Mouse (Mus musculus): ENCODE results near the gene Pigq. TPM values are rescaled to one million over a fixed set of nuclear protein-coding genes. Genes with fewer than 3 reads are reported as not detected.

Pigq gene
- polyA plus RNA-seq, 1 experiment, result 117 TPM

GRCm38 (mm10) chr17:25970954-25971707 lies 26.4 kb upstream of the Pigq start:
- TF ChIP-seq CTCF (IDR thresholded peaks at IDR 0.05; ENCODE audit: borderline replicate concordance, extremely low read depth, insufficient read depth, insufficient read length) (no peak), POLR2A (IDR thresholded peaks at IDR 0.05; ENCODE audit: borderline replicate concordance, extremely low read depth, insufficient read depth, insufficient read length, poor library complexity, severe bottlenecking) (no peak)
- no peak for DNase-seq (ENCODE audit: low read depth)

GRCm38 (mm10) chr17:25970448-25970847 lies 25.7 kb upstream of the Pigq start:
- peak; percentile 37 for DNase-seq (ENCODE audit: low read depth)
- TF ChIP-seq POLR2A (IDR thresholded peaks at IDR 0.05; ENCODE audit: borderline replicate concordance, extremely low read depth, insufficient read depth, insufficient read length, poor library complexity, severe bottlenecking) (no peak), CTCF (IDR thresholded peaks at IDR 0.05; ENCODE audit: borderline replicate concordance, extremely low read depth, insufficient read depth, insufficient read length) (no peak)

- no peak for DNase-seq (ENCODE audit: low read depth)
- no peak for TF ChIP-seq CTCF (IDR thresholded peaks at IDR 0.05; ENCODE audit: borderline replicate concordance, extremely low read depth, insufficient read depth, insufficient read length)
- no peak for TF ChIP-seq POLR2A (IDR thresholded peaks at IDR 0.05; ENCODE audit: borderline replicate concordance, extremely low read depth, insufficient read depth, insufficient read length, poor library complexity, severe bottlenecking)
Observed at GRCm38 (mm10) chr17:25968176-25968575, 23.4 kb upstream of the Pigq start.

GRCm38 (mm10) chr17:25967652-25968051 lies 22.9 kb upstream of the Pigq start:
- no peak for DNase-seq (ENCODE audit: low read depth)
- no peak for TF ChIP-seq CTCF (IDR thresholded peaks at IDR 0.05; ENCODE audit: borderline replicate concordance, extremely low read depth, insufficient read depth, insufficient read length)
- TF ChIP-seq POLR2A (IDR thresholded peaks at IDR 0.05; ENCODE audit: borderline replicate concordance, extremely low read depth, insufficient read depth, insufficient read length, poor library complexity, severe bottlenecking), result no peak

GRCm38 (mm10) chr17:25964271-25964670 lies 19.5 kb upstream of the Pigq start:
- TF ChIP-seq POLR2A (IDR thresholded peaks at IDR 0.05; ENCODE audit: borderline replicate concordance, extremely low read depth, insufficient read depth, insufficient read length, poor library complexity, severe bottlenecking) (no peak), CTCF (IDR thresholded peaks at IDR 0.05; ENCODE audit: borderline replicate concordance, extremely low read depth, insufficient read depth, insufficient read length) (no peak)
- no peak for DNase-seq (ENCODE audit: low read depth)

GRCm38 (mm10) chr17:25962413-25962905 lies 17.7 kb upstream of the Pigq start:
- TF ChIP-seq POLR2A (IDR thresholded peaks at IDR 0.05; ENCODE audit: borderline replicate concordance, extremely low read depth, insufficient read depth, insufficient read length, poor library complexity, severe bottlenecking), result no peak
- TF ChIP-seq CTCF (IDR thresholded peaks at IDR 0.05; ENCODE audit: borderline replicate concordance, extremely low read depth, insufficient read depth, insufficient read length), result no peak
- DNase-seq (ENCODE audit: low read depth), result no peak

- no peak for TF ChIP-seq CTCF (IDR thresholded peaks at IDR 0.05; ENCODE audit: borderline replicate concordance, extremely low read depth, insufficient read depth, insufficient read length)
- TF ChIP-seq POLR2A (IDR thresholded peaks at IDR 0.05; ENCODE audit: borderline replicate concordance, extremely low read depth, insufficient read depth, insufficient read length, poor library complexity, severe bottlenecking), result no peak
- DNase-seq (ENCODE audit: low read depth), result no peak
Observed at GRCm38 (mm10) chr17:25961566-25961965, 16.8 kb upstream of the Pigq start.

GRCm38 (mm10) chr17:25959630-25960467 lies 15.1 kb upstream of the Pigq start:
- TF ChIP-seq CTCF (IDR thresholded peaks at IDR 0.05; ENCODE audit: borderline replicate concordance, extremely low read depth, insufficient read depth, insufficient read length) (no peak), POLR2A (IDR thresholded peaks at IDR 0.05; ENCODE audit: borderline replicate concordance, extremely low read depth, insufficient read depth, insufficient read length, poor library complexity, severe bottlenecking) (no peak)
- DNase-seq (ENCODE audit: low read depth), result no peak

- TF ChIP-seq CTCF (IDR thresholded peaks at IDR 0.05; ENCODE audit: borderline replicate concordance, extremely low read depth, insufficient read depth, insufficient read length) (no peak), POLR2A (IDR thresholded peaks at IDR 0.05; ENCODE audit: borderline replicate concordance, extremely low read depth, insufficient read depth, insufficient read length, poor library complexity, severe bottlenecking) (no peak)
- DNase-seq (ENCODE audit: low read depth), result no peak
Observed at GRCm38 (mm10) chr17:25958771-25959494, 14.2 kb upstream of the Pigq start.

GRCm38 (mm10) chr17:25957586-25958051 lies 12.9 kb upstream of the Pigq start:
- DNase-seq (ENCODE audit: low read depth), result peak; percentile 55
- no peak for TF ChIP-seq CTCF (IDR thresholded peaks at IDR 0.05; ENCODE audit: borderline replicate concordance, extremely low read depth, insufficient read depth, insufficient read length)
- no peak for TF ChIP-seq POLR2A (IDR thresholded peaks at IDR 0.05; ENCODE audit: borderline replicate concordance, extremely low read depth, insufficient read depth, insufficient read length, poor library complexity, severe bottlenecking)

- DNase-seq (ENCODE audit: low read depth), result no peak
- TF ChIP-seq POLR2A (IDR thresholded peaks at IDR 0.05; ENCODE audit: borderline replicate concordance, extremely low read depth, insufficient read depth, insufficient read length, poor library complexity, severe bottlenecking) (no peak), CTCF (IDR thresholded peaks at IDR 0.05; ENCODE audit: borderline replicate concordance, extremely low read depth, insufficient read depth, insufficient read length) (no peak)
Observed at GRCm38 (mm10) chr17:25956631-25957030, 11.9 kb upstream of the Pigq start.
